In the genomic region with DNA sequence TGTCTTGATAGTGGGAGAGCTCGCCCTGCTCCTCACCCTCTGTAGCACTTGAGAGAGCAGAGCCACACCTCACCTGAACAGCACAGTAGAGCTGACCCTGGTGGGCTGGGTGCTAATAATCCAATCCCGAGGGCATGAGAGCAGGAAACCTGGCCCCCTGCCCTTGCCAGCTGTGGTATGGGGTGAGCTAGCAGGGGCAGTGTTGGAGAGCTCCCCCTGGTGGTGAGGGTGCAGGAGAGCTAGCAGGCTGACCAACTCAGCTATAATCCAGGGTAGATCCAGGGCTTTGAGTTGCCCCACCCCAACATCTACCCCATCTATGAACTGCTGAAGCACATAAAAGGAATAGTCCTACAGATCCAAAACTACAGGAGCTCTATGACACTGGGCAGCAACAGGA, we compare ENCODE assay signal across 10 mouse cellular contexts.
DNase-seq lines count a peak whose midpoint lies in the region; ATAC-seq and TF ChIP-seq lines count a peak whose summit lies in the region.
"Had no signal": no experiment of that assay in that cellular context is flagged by ENCODE, and none has a peak within 500 bp of the region (broad histone marks: within the 10 kb centered on the region; RNA-seq: fewer than 3 reads in every experiment).

No protein-coding gene starts in this region.

- no peak overlapping the region for H3K4me2 ChIP-seq in kidney, embryonic 15.5 days
- H3K4me2 ChIP-seq: hindbrain, embryonic 15.5 days had no signal

- TF ChIP-seq POLR2A in embryonic fibroblast, embryonic 13.5 days (IDR thresholded peaks at IDR 0.05; ENCODE audit: low read depth, low read length): no peak

- H3K27ac ChIP-seq in kidney, embryonic 15.5 days: no peak overlapping the region
- no peak overlapping the region for H3K27ac ChIP-seq in embryonic fibroblast, embryonic 13.5 days (ENCODE audit: insufficient read depth, low read length)
- H3K27ac ChIP-seq: hindbrain, embryonic 15.5 days had no signal

- H3K4me3 ChIP-seq in kidney, embryonic 15.5 days (replicated peaks): no peak overlapping the region
- no peak overlapping the region for H3K4me3 ChIP-seq in E14TG2a.4 (replicated peaks; ENCODE audit: low read length)
- H3K4me3 ChIP-seq in embryonic fibroblast, embryonic 13.5 days (ENCODE audit: insufficient read depth, low read length): no peak overlapping the region
- H3K4me3 ChIP-seq: hindbrain, embryonic 15.5 days; myocyte had no signal

- DNase-seq in kidney, adult 18-20 months: peak; percentile 36
- peak; percentile 51 for DNase-seq in lung, postnatal 14 days
- DNase-seq in urinary bladder, postnatal 14 days (ENCODE audit: low spot score): peak; percentile 44
- DNase-seq in left cerebral cortex, adult 9 months (ENCODE audit: low spot score in 2 of 2): no peak
- no peak for DNase-seq in ovary, postnatal 10 days (ENCODE audit: low spot score)

- H3K9me3 ChIP-seq in kidney, embryonic 15.5 days (replicated peaks): no peaks in the 10 kb centered on the region
- H3K9me3 ChIP-seq in E14TG2a.4 (ENCODE audit: low read length): peaks cover 7% of the 10 kb centered on the region
- H3K9me3 ChIP-seq: hindbrain, embryonic 15.5 days had no signal

- no peaks in the 10 kb centered on the region for H3K27me3 ChIP-seq in kidney, embryonic 15.5 days
- no peaks in the 10 kb centered on the region for H3K27me3 ChIP-seq in E14TG2a.4 (ENCODE audit: insufficient read depth, low read length)
- H3K27me3 ChIP-seq: hindbrain, embryonic 15.5 days had no signal

- peaks cover 11% of the 10 kb centered on the region; the same call in 1 of the 2 replicates for H3K4me1 ChIP-seq in kidney, embryonic 15.5 days
- H3K4me1 ChIP-seq in E14TG2a.4 (replicated peaks; ENCODE audit: low read depth, low read length): no peaks in the 10 kb centered on the region
- H3K4me1 ChIP-seq in embryonic fibroblast, embryonic 13.5 days (ENCODE audit: control insufficient read depth, insufficient read depth, low read length): no peaks in the 10 kb centered on the region
- H3K4me1 ChIP-seq: hindbrain, embryonic 15.5 days had no signal

- 86% methylated on average over 2 of the region's 2 CpGs for WGBS in kidney, embryonic 15.5 days

- peak; percentile 51 for TF ChIP-seq CTCF in E14TG2a.4 (conservative IDR thresholded peaks at IDR 0.05; ENCODE audit: low read length)
- peak; percentile 58; the same call in 1 of the 2 replicates for TF ChIP-seq CTCF in embryonic fibroblast, embryonic 13.5 days (IDR thresholded peaks at IDR 0.05; ENCODE audit: borderline replicate concordance, insufficient read depth, low read length)

- ATAC-seq in kidney, embryonic 15.5 days (replicated peaks; ENCODE audit: low FRiP score): no peak

- no peak overlapping the region for H3K9ac ChIP-seq in kidney, embryonic 15.5 days
- H3K9ac ChIP-seq: hindbrain, embryonic 15.5 days had no signal

- H3K36me3 ChIP-seq in kidney, embryonic 15.5 days: no peaks in the 10 kb centered on the region
- H3K36me3 ChIP-seq in E14TG2a.4 (ENCODE audit: insufficient read depth, low read length): no peaks in the 10 kb centered on the region
- H3K36me3 ChIP-seq: hindbrain, embryonic 15.5 days had no signal

Comparison
In these comparisons a context has a peak if more than half of its experiments do, and no peak if none do; other contexts are left out.
1. DNase-seq: peak in kidney, adult 18-20 months (single experiment), lung, postnatal 14 days (single experiment) and urinary bladder, postnatal 14 days (single experiment); none in left cerebral cortex, adult 9 months (0 of 2) and ovary, postnatal 10 days (single experiment).